Mouse (Mus musculus) forebrain, embryonic 11.5 days (tissue): ENCODE measurements at regions not wholly inside any gene's neighbourhood (a gene's known extent, or its start where the extent isn't known, plus 50 kb on each side); places are given as distances from the start of the nearest gene placed in this dataset.

ENCODE experiments used
- ATAC-seq: fragments of 200-750 bp; cut with Nextera tagmentation; replicated peaks from 2 replicates; pipeline ENCODE4 v1.8.0; 2017; ENCODE audit warnings: moderate TSS enrichment; ENCODE audit not compliant: low FRiP score
- DNase-seq: peaks from one replicate; pipeline ENCODE4 v3.0.0-alpha.2; 2017; ENCODE audit warnings: low spot score
- H3K27ac ChIP-seq: fragments of 300-500 bp; sonication (generic); 2 replicates; pipeline ENCODE4 v1.5.1; 2014; ENCODE audit warnings: low read depth, low read length
- H3K27me3 ChIP-seq: fragments of 300-500 bp; sonication (generic); 2 replicates; pipeline ENCODE4 v1.6.1; 2014; ENCODE audit warnings: mild to moderate bottlenecking, low read length, mixed read lengths; ENCODE audit not compliant: control insufficient read depth, insufficient read depth
- H3K36me3 ChIP-seq: fragments of 300-500 bp; sonication (generic); 2 replicates; pipeline ENCODE4 v1.6.1; 2014; ENCODE audit warnings: mild to moderate bottlenecking, low read length, moderate library complexity, mixed read lengths; ENCODE audit not compliant: control insufficient read depth, insufficient read depth
- H3K4me1 ChIP-seq: fragments of 300-500 bp; sonication (generic); replicated peaks from 2 replicates; pipeline ENCODE4 v1.6.1; 2014; ENCODE audit warnings: low read length, mixed read lengths; ENCODE audit not compliant: control insufficient read depth, insufficient read depth
- H3K4me2 ChIP-seq: fragments of 300-500 bp; sonication (generic); 2 replicates; pipeline ENCODE4 v1.6.1; 2014; ENCODE audit warnings: low read depth, mild to moderate bottlenecking, low read length, moderate library complexity, mixed read lengths; ENCODE audit not compliant: severe bottlenecking
- H3K4me3 ChIP-seq: fragments of 300-500 bp; sonication (generic); 2 replicates; pipeline ENCODE4 v1.5.1; 2014; ENCODE audit warnings: low read depth, low read length
- H3K9ac ChIP-seq: fragments of 300-500 bp; sonication (generic); 2 replicates; pipeline ENCODE4 v1.6.1; 2014; ENCODE audit warnings: low read length
- H3K9me3 ChIP-seq: fragments of 300-500 bp; sonication (generic); 2 replicates; pipeline ENCODE4 v1.6.1; 2016; ENCODE audit warnings: low read length, mixed read lengths; ENCODE audit not compliant: control insufficient read depth
- WGBS: fragments of 180-500 bp; shearing (Covaris S2); extraction: QIAGEN DNeasy Blood & Tissue Kit; methylation state at CpG from one replicate; pipeline ENCODE4 v1.1.7; 2014; 5-methylcytosine and 5-hydroxymethylcytosine counted together

DNA sequence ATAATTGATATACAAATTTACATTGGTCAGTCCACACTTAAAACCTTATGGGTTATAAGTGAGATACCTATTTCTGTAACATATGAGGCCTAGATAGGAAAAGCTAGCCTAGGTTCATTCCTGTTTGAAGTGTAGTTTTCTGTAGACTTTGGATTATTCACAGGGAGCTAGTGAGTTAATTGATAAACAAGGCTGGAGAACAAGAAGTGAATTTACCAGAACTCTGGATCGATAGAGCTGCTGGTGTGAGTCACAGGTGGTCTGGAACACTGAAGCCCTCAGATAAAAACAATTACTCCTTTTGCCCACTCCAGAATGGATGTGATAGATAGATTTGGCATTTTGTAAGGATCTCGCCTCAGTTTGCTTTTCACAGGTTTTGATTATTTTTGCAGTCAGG, 62.0 kb upstream of the Rtl1 start:
- H3K4me1 ChIP-seq, result no peaks in the 10 kb centered on the region

DNA sequence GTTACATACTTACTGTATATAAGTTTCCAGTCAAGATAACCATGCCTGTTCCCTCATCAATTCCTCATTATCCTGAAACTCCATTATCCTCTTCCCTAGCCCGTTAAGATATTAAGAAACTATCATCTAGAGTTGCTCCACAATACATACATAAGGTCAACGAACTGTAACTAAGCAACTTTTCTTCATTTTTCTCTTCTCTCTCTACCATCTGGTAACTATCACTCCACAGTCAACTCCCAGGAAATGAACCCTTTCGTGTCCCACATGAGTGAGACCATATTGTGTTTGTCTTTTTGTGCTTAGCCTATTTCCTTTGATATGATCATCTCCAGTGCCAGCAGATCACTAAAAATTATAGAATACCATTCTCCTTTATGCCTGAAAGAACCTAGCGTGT, 74.6 kb upstream of the Rtl1 start:
- Histone ChIP-seq H3K4me3 (no peak overlapping the region), H3K36me3 (no peaks in the 10 kb centered on the region), H3K27me3 (no peaks in the 10 kb centered on the region), H3K27ac (no peak overlapping the region), H3K4me1 (no peaks in the 10 kb centered on the region), H3K4me2 (no peak overlapping the region), H3K9ac (no peak overlapping the region), H3K9me3 (no peaks in the 10 kb centered on the region)
- ATAC-seq (no peak), DNase-seq (no peak)
- WGBS, result 91% methylated on average over 4 of the region's 4 CpGs

More for the DNA sequence above, 62.0 kb upstream of the Rtl1 start:
- no peak for DNase-seq
- Histone ChIP-seq H3K9me3 (no peaks in the 10 kb centered on the region), H3K4me2 (no peak overlapping the region), H3K9ac (no peak overlapping the region), H3K27ac (no peak overlapping the region), H3K27me3 (no peaks in the 10 kb centered on the region), H3K4me3 (no peak overlapping the region), H3K36me3 (no peaks in the 10 kb centered on the region; the same call in 1 of the 2 replicates)
- no peak for ATAC-seq
- WGBS, result 82% methylated on average over 2 of the region's 2 CpGs

DNA sequence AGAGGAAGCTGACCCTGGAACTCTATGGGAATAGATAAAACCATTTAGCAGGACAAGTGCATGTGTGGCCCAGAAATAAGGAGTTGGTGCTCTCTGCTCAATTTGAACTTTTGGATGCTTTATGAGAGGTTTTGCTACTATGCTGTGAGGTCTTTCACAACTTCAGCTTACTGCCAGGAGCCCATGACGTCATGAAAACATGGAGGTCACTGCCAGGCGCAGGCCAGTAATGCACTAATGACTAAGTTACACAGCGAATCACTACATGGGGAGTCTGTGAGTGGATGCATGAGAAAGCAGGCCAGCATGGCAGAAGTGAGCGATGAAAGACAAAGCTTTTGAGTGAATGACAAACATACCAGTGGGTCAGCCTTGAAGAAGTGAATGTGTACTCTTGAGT, 93.9 kb upstream of the Rtl1 start:
- Histone ChIP-seq H3K4me1 (no peaks in the 10 kb centered on the region), H3K27ac (no peak overlapping the region), H3K4me3 (no peak overlapping the region), H3K9me3 (no peaks in the 10 kb centered on the region), H3K27me3 (no peaks in the 10 kb centered on the region), H3K9ac (no peak overlapping the region), H3K4me2 (no peak overlapping the region), H3K36me3 (peaks cover 4% of the 10 kb centered on the region; the same call in 1 of the 2 replicates)
- 85% methylated on average over 4 of the region's 4 CpGs for WGBS
- ATAC-seq (no peak), DNase-seq (no peak)

GRCm38 (mm10) chr12:109694801-109695430, 94.8 kb upstream of the Rtl1 start:
- H3K9ac ChIP-seq, result no peak overlapping the region
- DNase-seq (no peak), ATAC-seq (no peak)
- 90% methylated on average over 5 of the region's 5 CpGs for WGBS
- H3K4me3 ChIP-seq, result no peak overlapping the region
- no peak overlapping the region for H3K4me2 ChIP-seq
- no peaks in the 10 kb centered on the region for H3K27me3 ChIP-seq
- peaks cover 4% of the 10 kb centered on the region; the same call in 1 of the 2 replicates for H3K36me3 ChIP-seq
- no peak overlapping the region for H3K27ac ChIP-seq
- no peaks in the 10 kb centered on the region for H3K4me1 ChIP-seq
- no peaks in the 10 kb centered on the region for H3K9me3 ChIP-seq

DNA sequence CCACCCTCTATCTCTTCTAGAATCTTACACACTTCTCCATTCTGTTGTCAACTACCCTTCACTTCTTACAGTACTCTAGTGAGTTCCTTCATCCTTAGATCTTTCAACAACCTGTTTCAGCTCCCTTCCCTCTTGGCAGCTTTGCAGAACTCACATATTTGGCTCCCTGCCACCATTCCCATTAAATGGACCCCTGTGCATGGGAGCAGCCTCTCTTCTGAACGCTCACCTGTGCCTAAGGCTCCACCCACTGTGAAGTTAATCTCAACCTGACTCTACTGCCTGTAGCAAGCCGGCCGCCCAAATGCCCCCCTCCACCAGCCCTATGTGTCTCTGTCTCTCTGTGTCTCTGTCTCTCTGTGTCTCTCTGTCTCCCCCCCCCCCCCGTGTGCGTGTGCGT, 106.7 kb upstream of the Rtl1 start:
- H3K27ac ChIP-seq, result no peak overlapping the region
- WGBS, result 95% methylated on average over 3 of the region's 6 CpGs
- no peaks in the 10 kb centered on the region for H3K9me3 ChIP-seq
- no peaks in the 10 kb centered on the region for H3K27me3 ChIP-seq
- H3K4me1 ChIP-seq, result no peaks in the 10 kb centered on the region
- no peak overlapping the region for H3K4me2 ChIP-seq
- no peak overlapping the region for H3K9ac ChIP-seq
- H3K36me3 ChIP-seq, result no peaks in the 10 kb centered on the region; the same call in 1 of the 2 replicates
- DNase-seq, result no peak
- no peak overlapping the region for H3K4me3 ChIP-seq
- ATAC-seq, result no peak

GRCm38 (mm10) chr12:109709661-109710060, 109.5 kb upstream of the Rtl1 start:
- DNase-seq (peak; percentile 30), ATAC-seq (no peak)
- H3K9me3 ChIP-seq, result no peaks in the 10 kb centered on the region
- H3K9ac ChIP-seq, result no peak overlapping the region
- no peaks in the 10 kb centered on the region; the same call in none of the 2 replicates for H3K36me3 ChIP-seq
- no peak overlapping the region for H3K4me3 ChIP-seq
- no peak overlapping the region for H3K4me2 ChIP-seq
- H3K27ac ChIP-seq, result no peak overlapping the region
- WGBS, result 93% methylated on average over 5 of the region's 5 CpGs
- no peaks in the 10 kb centered on the region for H3K4me1 ChIP-seq
- H3K27me3 ChIP-seq, result no peaks in the 10 kb centered on the region

- no peaks in the 10 kb centered on the region for H3K9me3 ChIP-seq
- 94% methylated on average over 5 of the region's 5 CpGs for WGBS
- H3K36me3 ChIP-seq, result no peaks in the 10 kb centered on the region; the same call in none of the 2 replicates
- ATAC-seq (no peak), DNase-seq (peak; percentile 28)
- no peaks in the 10 kb centered on the region for H3K27me3 ChIP-seq
- H3K4me2 ChIP-seq, result no peak overlapping the region
- no peaks in the 10 kb centered on the region for H3K4me1 ChIP-seq
- H3K4me3 ChIP-seq, result no peak overlapping the region
- H3K9ac ChIP-seq, result no peak overlapping the region
- no peak overlapping the region for H3K27ac ChIP-seq
These were observed 111.3 kb upstream of the Rtl1 start for GRCm38 (mm10) chr12:109711392-109711791.

DNA sequence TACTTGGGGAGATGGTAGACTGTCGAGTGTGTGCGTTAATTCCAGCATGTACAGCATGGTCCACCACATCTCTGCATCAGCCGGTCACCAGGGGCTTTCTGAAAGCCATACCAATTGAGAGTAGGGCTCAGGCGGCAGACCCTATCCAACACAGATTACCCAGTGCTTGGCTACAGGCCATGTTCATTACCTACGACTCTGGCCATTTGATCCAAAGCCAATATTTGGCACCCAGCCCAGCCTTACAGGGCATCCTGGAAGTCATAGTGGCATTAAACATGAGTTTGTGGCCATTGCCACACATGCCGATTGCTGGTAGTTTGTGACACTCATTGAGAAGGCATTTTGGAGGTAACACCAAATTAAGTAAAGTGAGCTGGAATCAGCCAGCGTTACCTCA, 111.8 kb upstream of the Rtl1 start:
- Histone ChIP-seq H3K27ac (no peak overlapping the region), H3K36me3 (no peaks in the 10 kb centered on the region; the same call in none of the 2 replicates), H3K4me3 (no peak overlapping the region), H3K4me2 (no peak overlapping the region), H3K4me1 (no peaks in the 10 kb centered on the region), H3K27me3 (no peaks in the 10 kb centered on the region), H3K9me3 (no peaks in the 10 kb centered on the region), H3K9ac (no peak overlapping the region)
- DNase-seq (peak; percentile 31), ATAC-seq (no peak)
- 98% methylated on average over 7 of the region's 7 CpGs for WGBS

DNA sequence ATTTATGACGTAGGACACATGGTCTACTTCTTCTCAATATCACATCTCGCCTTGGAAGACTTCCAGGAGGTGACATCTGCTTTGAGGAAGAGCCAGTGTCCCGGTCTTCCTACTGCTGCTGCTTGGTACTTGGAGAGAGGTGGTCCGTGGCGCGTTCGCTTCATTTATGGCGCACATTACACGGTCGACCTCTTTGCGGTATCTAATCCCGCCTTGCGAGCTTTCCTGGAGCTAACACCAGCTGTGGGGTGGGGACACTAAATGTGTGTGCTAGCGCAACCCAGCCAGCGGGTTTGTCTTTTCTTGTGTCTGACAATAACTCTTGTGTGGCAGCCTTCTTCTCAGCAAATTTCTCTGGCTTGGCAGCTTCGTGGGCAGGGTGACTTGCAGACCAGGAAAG, 112.3 kb upstream of the Rtl1 start:
- Histone ChIP-seq H3K4me3 (no peak overlapping the region), H3K27ac (no peak overlapping the region), H3K27me3 (no peaks in the 10 kb centered on the region), H3K9me3 (no peaks in the 10 kb centered on the region), H3K36me3 (no peaks in the 10 kb centered on the region; the same call in none of the 2 replicates), H3K4me2 (no peak overlapping the region), H3K9ac (no peak overlapping the region), H3K4me1 (no peaks in the 10 kb centered on the region)
- no peak for ATAC-seq
- peak; percentile 39 for DNase-seq
- WGBS, result 96% methylated on average over 16 of the region's 16 CpGs
